Mouse (Mus musculus) cerebellum, postnatal 25 days (tissue): ENCODE data around the gene Psenen.

Experiments used
- DNase-seq, 2 experiments: peaks; one replicate each; pipeline ENCODE4 v3.0.0; 2021; ENCODE audit warnings: mixed read lengths in 2 of 2

The Psenen gene

DNA sequence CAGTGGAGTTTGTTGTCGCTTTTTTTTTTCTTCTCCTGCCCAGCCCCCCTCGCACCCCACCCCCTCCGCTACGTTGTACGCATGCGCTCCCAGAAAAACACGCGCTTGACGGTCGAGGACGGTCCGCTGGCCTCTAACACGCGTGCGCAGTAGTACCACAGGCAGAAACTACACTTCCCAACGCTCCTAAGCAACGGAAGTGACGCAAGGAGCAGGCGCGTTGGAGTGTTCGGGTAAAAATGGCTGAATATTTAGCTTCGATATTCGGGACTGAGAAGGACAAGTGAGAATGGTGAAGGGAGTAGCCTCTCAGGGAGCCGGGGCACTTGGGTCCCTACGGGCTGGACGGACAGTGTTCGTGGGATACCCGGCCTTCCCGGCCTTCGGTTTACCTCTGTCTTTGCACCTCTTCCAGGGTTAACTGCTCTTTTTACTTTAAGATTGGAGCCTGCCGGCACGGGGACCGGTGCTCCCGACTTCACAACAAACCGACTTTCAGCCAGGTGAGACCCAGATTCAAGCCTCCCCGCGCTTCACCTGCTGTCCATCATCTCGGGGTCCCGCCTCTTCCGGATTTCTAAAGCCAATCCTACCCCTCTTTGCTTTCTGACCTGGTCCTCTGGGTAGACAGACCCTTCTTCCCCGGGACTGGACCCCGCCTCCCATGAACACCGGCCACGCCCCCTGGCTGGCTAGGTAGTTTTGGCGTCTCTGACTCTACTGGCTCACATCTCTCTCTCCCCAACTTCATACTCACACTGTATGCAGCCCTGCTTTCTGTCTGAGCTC is at the start of gene Psenen, which contains the start of the genes U2af1l4 and Gm49396:
Gene Psenen (minus strand): TSS at position 511 of the 789 bp plus-strand sequence.
Gene U2af1l4 (plus strand): TSS at position 185 of the 789 bp plus-strand sequence.
Gene Gm49396 (plus strand): TSS at position 228 of the 789 bp plus-strand sequence.
- DNase-seq = peak; percentile 94 to 98

DNA sequence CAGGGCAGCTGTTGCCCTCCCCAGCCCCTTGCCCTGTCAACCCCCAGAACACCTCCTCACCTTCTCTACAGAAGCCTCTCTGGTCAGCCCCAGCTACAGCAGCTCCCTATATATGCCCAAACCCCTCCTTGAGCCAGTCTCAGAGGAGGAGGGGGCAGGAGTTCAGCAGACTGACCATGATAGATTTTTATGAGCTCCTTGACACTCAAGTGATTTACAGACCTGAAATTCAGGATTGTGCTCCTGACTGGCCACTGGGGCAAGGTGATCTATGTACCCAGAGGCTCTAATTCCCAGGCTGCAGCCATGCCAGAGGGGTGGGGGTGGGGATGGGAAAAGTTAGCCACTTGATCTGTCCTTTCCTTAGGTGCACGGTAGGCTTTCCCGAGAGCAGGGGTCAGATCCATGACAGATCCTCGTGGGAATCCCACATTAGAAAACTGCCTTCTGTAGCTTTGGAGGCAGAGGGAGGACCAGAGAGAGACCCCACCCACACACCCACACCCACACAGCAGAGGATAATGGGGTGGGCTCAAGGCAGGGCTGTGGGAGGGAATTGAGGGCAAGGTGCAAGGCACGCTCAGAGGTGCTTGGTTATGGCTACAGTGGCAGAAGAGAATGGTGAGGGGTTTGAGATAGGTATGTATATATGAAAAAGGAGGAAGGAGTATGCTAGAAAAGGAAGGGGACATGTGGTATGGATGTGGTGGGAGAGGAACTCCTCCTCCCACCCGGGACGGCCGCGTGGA is 49.4 kb upstream of the Psenen start, which contains the start of gene Upk1a:
Gene Upk1a (minus strand): TSS at position 194 of the 749 bp plus-strand sequence.
- no peak for DNase-seq

DNA sequence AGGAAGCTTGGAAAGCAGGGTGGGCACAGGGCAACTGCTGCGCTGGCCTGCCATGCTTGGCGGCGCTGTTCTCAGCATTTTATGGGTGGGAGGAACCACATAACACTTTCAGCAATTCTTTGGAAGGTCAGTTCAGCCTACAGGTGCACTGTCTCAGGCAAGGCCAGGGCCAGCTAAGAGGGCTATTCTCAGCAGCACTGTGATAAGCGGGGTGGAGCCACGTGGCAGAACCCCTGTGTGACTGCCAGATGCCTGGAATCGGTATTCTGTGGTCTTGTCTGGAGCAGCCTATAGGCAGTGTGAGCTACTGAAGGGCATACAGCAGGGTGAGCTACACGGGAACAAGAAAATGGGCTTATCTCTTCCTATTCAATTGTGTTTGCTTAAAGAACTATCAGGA is 46.6 kb upstream of the Psenen start:
- DNase-seq = no peak

DNA sequence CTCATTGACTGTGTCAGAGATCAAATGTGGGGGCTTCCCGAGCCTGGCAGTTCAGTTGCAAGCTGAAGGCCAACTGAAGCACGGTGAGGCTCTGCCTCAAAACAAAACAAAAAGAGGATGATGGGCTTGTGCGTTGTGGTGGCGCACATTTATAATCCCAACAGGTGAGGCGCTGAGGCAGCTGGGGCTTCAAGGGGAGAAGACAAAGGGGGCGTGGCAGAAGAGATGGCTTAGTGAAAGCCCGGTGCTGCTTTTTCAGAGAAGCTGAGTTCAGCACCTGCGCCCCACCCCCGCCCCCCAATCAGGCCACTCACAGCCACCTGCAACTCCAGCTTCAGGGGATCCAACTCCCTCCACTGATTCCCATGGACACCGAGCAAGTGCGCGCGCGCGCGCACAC is 45.0 kb upstream of the Psenen start:
- DNase-seq = no peak

DNA sequence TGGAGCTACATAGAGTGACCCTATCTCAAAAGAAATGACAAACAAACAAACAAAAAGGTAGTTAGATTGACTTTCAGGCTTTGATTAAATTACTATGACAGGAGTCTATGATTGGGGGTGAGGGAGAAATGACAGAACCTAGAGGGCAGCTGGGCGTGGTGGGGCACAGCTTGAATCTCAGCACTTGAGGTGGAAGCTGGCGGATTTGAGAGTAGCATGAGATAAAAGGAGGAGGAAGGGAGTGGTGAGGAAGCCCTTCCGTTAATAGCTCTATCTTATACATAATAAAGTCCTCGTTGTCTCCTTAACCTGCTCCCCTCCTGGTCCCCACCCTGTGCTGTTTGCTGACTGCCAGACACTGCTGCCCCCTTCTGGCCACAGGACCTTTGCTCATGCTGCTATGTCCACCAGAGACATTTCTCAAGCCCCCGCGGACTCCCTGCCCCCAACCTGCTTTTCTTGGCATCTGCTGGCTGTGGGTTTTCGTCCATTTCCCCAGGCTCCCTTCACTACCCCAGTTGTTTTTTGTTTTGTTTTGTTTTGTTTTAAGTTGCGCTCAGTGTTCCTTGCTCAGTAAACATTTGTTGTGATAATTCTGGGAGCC is 44.4 kb upstream of the Psenen start:
- peak; percentile 60 to 77 for DNase-seq

DNA sequence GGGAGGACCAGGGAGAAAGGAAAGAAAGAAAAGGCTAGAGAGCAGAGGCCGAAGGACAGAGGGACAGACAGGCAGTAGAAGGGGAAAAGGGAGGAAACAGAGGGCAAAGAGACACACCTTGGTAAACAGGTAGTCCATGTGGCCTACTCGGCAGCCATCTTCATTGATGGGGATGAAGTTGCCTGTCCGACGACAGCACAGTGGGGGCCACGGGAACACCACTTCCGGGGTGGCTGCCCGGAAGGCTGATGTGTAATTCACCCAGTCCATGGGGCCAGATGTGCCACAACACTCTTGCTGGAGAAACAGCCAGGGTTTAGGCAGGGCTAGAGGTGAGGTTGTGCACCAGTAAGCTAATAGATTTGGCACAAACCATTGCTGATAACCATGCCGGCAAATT is 41.5 kb upstream of the Psenen start:
- DNase-seq = no peak

DNA sequence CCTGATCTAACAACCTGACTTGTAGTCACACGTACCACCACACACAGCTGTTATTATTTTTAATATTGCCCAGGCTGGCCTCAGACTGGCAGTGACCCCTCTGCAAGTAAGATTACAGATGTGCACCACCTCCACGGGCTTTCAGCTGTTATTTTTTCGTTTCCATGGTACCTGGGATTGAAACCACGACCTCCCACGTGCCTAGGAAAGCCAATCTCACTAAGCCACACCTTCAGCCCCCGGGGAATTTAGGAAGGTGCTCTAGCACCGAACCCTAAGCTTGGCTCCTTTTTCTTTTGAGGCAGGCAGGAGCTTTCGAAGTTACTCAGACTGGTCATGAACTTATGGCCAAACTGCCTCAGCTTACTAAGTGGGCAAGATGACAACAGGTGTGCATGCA is 41.0 kb upstream of the Psenen start:
- no peak for DNase-seq

DNA sequence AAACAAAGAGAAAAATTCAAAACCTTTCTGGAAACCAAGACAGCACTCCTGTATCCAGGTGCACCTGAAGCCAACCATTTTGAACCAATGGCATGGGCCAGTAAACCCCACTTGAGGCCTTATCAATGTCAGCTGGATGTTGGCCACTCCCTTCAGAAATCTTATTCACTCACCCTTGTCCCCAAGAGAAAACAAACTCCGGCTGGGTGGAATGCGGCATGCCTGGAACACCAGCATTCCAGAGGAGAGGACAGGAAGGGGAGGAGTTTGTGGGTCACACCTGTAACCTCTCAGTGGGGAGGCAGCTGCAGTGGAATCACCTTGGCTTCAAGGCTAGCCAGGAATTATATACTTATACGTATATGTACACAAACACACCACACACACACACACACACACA is 39.2 kb upstream of the Psenen start:
- DNase-seq = no peak

DNA sequence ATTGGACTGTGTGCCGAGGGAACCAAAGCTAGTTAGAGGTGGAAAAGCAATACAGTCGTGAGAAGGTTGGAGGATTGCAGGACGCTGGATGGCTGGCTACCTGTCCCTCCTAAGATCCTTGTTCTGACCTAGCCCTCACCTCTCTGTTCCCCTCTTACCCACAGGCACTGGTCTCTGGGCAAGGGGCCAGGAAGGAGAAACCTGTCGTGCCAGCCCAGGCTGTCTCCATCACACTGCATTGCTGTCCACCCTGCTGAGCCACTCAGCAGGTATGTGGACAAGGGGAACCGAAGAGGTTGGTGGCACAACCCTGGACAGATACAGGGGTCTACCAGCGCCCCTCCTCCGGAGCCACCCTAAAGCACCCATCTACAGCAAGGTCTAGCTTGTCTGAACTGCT is 37.2 kb upstream of the Psenen start:
- peak in 1 of 2 experiments; percentile 54 for DNase-seq

DNA sequence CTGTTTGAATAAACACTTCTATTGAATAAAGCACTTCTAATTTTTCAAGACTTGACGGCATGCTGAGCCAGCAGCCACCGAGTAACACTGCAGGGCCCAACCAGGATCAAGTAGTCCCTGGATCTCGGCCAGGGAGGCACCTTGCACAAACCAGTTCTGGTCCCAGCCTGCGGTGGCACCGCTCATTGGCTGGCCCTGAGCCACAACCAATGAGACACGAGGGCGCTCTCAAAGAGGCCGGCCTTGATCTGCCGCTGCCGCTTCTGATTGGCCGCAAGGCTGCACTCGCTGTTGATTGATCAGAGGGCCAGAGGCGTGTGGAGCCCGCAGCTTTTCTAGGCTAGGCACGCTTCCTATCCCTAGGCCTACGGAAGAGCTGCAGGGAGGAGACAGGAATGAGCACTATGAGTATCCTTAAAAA is 36.5 kb upstream of the Psenen start:
- peak; percentile 95 to 98 for DNase-seq

DNA sequence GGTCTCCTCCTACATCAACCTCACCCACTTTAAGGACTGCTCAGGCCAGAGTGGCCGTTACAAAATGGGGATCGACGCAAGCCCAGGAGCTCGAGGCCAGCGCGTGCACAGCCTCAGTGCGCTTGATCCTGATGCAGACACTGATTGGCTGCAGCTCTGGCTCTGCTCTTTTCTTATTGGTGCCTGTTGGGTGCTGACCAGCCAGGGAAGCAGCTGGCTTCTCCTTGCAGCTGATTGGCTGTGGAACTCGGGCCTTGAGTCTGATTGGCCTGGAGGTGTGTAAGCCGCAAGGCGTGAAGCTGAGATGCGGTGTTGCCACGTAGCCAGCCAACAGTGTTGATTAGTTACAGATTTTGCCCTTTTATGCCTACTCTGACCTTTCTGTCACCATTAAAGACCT is 35.4 kb upstream of the Psenen start, which contains the start of gene Zbtb32:
Gene Zbtb32 (minus strand): TSS at position 124 of the 400 bp plus-strand sequence.
- no peak for DNase-seq

DNA sequence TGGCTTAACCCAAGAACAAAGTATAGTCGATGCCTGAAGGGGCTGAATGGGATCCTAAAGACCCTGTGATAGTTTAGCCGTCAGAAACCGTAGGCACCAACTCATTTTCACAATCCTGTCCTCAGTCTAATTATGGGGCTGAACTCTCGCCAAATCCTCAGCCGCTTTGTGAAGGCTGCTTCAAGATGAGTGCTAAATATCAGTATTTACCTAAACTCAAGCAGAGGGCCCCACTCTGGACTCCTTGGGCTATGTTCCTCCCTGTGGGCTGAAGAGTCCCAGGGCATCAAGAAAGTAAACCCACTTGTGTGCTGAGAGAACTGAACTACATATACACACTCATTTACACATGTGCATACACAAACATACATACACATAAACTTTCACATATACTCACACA is 33.4 kb upstream of the Psenen start:
- no peak for DNase-seq

DNA sequence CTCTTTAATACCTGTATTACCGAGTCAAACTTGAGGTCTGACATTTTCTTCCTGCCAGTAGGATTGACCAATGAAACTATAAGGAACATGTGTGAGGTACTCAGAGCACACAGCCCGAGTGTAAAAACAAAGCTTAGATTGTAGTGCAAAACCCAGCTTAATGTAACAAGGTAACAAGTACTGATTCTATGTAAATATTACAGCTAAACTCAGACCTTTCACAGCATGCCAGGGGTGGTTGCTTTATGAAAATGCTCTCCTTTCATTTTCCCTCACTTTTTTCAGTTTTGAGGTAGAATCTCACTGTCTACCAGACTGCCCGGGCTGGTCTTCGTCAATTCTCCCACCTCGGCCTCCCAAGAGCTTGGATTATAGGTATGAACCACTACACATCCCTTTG is 32.7 kb upstream of the Psenen start:
- no peak for DNase-seq

DNA sequence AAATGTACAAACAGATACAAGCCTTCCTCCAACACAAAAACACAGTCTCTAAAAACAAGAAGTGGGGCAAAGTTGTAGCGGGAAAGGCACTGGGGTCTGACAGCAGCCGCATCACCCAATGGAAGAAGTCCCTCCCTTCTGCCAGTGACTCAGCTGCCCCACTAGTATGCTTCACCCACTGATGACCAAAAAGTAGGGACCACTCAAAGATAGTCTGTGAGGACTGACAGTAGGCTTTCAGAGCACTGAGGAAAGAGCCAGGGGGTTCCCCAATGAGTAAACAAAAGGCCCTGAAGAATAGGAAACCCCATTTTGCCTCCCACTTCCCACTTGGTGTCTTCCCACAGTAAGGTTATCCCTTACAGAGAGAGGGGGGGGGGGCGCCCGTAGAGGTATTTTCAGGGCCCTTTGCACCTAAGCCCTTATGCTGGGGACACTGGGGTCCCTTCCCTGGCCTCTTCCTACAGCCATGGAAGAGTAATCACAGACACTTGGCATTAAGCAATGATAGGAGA is 31.1 kb upstream of the Psenen start:
- DNase-seq = no peak

DNA sequence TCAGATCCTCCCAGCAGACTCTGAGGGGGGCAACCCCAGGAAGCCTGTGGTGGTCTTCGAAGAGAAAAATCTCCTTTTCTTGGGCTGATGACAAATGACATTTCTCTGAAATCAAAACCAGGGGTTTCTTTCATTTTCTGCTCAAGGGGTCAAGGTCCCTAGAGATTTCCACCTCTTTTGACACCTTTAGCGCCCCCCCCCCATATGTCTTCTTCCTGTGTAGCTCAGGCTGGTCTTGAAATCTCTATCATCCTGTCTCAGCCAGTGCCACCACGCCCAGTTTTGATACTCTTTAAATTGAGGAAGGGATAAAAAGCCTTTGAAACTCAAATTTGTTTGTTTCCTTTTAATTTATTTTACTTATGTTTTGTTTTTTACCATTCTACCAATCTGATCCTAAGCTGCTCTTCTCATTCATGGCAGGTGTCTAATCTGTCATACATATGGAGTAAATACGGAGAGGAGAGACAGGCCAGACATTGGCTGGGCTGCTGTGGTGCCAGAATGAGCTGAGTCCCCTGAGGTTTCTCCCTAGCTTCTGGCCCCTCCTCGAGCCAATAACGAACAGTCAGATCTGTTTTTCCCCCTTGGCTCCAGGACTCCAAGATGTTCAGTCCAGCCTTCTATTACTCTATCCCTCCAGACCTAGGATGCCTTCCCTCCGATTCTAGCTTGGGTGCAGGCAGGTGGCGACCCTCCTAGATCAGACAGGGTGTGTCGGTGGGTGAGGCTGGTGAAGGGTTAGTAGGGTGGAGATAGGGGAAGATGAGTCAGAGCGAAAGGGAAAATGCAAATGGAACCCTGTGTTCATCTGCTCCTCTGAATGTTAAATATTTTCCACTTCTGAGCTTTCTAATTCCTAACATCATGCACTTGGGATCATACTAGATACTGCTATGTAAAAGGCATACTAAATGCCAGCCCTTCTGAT is 30.4 kb upstream of the Psenen start:
- DNase-seq = no peak

DNA sequence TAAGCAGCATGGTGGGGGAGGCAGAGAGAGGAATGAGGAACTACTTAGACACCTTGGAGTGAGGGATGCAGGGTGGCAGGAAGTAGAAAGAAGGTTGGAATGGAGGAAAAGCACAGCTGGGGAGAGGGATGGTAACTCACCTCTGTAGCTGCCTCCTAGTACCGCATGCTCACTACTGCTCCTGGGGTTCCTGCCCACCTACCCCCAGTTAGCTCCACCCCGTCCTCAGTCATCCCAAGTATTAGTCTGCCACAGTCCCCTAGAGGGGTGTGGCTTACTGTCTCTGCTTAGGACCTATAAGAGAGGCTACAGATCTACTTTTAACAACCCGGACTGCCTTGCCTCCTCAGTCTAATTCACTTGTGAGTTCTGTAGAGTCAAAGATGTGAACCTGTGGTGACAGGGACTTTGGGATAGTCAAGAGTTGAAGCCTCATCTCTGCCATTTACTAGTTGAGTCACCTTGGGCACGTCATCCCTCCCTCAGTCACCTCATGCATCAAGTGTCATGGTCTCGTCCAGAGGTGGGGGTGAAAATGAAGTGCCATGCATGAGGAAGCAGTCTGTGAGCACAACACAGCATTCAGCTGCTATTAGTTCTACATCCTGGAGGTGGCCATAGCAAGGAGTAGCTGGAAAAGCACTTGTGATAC is 29.5 kb upstream of the Psenen start:
- DNase-seq = no peak

DNA sequence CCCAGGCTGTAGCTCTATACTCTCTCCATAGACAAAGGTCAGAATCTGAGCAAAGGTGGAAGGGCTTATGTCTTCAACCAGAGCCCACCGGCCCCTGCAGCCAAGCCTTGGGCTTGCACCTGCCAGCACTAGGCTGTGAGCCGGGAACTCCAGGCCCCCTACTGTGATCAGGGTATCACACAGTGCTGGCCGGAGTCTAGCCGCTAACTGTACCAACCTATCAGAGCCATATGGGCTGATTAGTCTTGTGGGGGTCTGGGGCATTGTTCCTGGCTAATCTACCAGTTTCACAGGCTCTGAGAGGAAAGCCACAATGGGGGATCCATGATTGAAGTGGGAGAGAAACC is 28.2 kb upstream of the Psenen start:
- DNase-seq = no peak

DNA sequence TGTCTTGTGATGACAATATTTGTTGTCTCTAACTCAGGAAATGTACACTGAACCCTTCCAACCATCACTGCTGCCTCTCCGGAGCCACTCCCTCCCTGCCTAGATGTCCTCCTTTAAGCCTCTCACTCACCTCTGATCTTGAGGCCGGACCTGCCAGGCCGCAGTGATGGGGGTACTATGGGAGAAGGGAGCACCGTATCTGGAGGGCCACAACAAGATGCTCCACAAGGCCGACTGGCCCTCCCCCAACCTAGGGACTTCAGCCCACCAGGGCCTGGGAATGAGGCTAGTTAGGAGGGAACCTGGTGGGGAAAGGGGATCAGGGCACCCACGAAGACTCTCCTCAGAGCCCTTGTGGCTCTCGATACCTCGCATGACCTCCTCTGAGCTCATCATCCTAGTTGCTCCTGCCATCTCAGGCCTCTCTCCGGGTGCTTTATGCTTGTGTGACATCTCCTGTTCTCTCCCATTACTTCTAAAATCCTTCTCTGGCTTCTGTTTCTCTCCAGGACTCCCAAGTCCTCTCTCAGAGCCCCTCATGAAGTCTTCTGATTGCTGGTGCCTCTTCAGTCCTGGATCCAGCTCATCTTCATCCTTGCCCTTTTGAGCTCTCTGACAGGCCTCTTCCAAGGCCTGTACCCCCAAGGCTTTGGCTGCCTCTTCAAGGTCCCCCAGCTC is 27.6 kb upstream of the Psenen start:
- no peak for DNase-seq

DNA sequence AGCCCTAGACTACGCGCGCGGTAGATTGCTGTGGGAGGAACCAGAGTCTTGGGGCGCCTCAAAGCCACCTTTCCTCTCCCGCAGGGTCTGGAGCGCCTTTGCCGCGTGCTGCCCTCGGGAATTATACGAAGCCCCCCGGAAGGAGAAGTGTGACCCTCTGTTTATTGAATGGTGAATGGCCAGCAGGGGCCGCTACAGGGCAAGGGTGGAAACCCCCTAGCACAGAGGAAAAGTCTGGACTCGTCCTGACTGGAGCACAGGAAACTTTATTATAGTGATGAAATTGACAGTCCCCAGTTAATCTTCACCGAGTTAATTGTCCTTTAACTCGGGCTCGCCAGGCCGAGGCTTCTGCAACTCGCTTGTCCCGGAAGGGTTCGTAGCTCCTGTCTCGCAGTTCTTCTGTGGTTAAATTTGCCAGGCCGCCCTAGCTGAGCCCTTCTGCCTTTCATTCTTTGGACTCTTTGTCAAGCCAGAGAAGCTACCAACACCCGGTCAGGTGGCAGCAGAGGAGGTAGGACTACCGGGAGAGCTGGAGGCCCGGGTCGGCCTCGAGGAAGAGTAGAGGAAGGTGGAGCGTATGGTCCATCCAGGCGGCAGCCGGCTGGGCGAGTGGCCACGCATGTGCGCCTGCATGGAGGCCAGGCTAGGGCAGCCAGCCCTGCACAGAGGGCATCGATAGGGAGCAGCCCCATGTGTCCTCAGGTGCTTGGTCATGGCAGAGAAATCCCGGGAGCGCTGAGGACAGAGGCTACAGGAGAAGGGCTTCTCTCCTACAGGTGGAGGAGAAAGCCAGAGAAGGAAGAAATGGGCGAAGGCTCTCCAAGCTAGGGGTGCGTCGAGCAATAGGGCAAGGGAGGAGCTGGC is 26.2 kb upstream of the Psenen start:
- peak; percentile 86 to 91 for DNase-seq
